Mouse (Mus musculus) kidney, adult 2 months (tissue): ENCODE measurements around the gene Mcm3. TPM values are rescaled to one million over a fixed set of nuclear protein-coding genes. Genes with fewer than 3 reads are reported as not detected.

Experiments
- DNase-seq: peaks from one replicate; pipeline ENCODE4 v3.0.0; 2021
- H3K27ac ChIP-seq: fragments of 200-500 bp; 2 replicates; pipeline ENCODE4 v1.5.1; 2012; ENCODE audit warnings: low read depth, low read length, control low read depth, inconsistent platforms; ENCODE audit not compliant: insufficient read depth
- H3K27me3 ChIP-seq: fragments of 200-500 bp; replicated peaks from 2 replicates; pipeline ENCODE4 v1.6.1; 2012; ENCODE audit warnings: mild to moderate bottlenecking, moderate library complexity, low read length, inconsistent platforms; ENCODE audit not compliant: control insufficient read depth, insufficient read depth
- H3K36me3 ChIP-seq: fragments of 200-500 bp; 2 replicates; pipeline ENCODE4 v1.6.1; 2012; ENCODE audit warnings: mild to moderate bottlenecking, moderate library complexity, low read length, inconsistent platforms; ENCODE audit not compliant: control insufficient read depth, insufficient read depth
- H3K4me1 ChIP-seq: fragments of 200-500 bp; 2 replicates; pipeline ENCODE4 v1.6.1; 2011; ENCODE audit warnings: low read length; ENCODE audit not compliant: control insufficient read depth, insufficient read depth
- H3K4me3 ChIP-seq: fragments of 200-500 bp; 2 replicates; pipeline ENCODE4 v1.5.1; 2011; ENCODE audit warnings: mild to moderate bottlenecking, low read depth, low read length, control low read depth; ENCODE audit not compliant: insufficient read depth
- CTCF ChIP-seq: fragments of 200-500 bp; conservative IDR thresholded peaks from 2 replicates; pipeline ENCODE4 v1.5.1; 2011; ENCODE audit warnings: low read depth, mild to moderate bottlenecking, control low read depth, low read length, moderate library complexity, mixed read lengths; ENCODE audit not compliant: insufficient read depth, insufficient read length
- POLR2A ChIP-seq: fragments of 200-500 bp; IDR thresholded peaks from one replicate; pipeline ENCODE4 v1.6.1; 2011; ENCODE audit warnings: low read depth, low read length, control low read depth
- WGBS: fragments of 180-500 bp; shearing (Covaris S2); methylation state at CpG from one replicate; pipeline ENCODE4 v1.1.7; 2018; 5-methylcytosine and 5-hydroxymethylcytosine counted together
- polyA plus RNA-seq: library from polyadenylated mRNA; depleted of rRNA; stranded (reverse); fragments of >200 nt; gene quantifications from 2 replicates; pipeline ENCODE4 v1.2.3, GENCODE M21; 2012; rRNA removed

The Mcm3 gene
- 3.3 and 5.6 TPM in 2 replicates for polyA plus RNA-seq

- H3K36me3 ChIP-seq: no peaks in the 10 kb centered on the region
- peak; percentile 98 for DNase-seq
- no peak within 1 kb of the TSS for H3K27ac ChIP-seq
- no peaks in the 10 kb centered on the region for H3K4me1 ChIP-seq
- H3K27me3 ChIP-seq: no peaks in the 10 kb centered on the region
- WGBS: under 1% methylated on average over 52 of the region's 52 CpGs
- peak within 1 kb of the TSS; percentile 79 for H3K4me3 ChIP-seq
- TF ChIP-seq POLR2A (no peak), CTCF (no peak)
These were observed at the start of gene Mcm3 for GRCm38 (mm10) chr1:20819771-20820605. Mcm3 (minus strand) TSS chr1:20820312.

DNA sequence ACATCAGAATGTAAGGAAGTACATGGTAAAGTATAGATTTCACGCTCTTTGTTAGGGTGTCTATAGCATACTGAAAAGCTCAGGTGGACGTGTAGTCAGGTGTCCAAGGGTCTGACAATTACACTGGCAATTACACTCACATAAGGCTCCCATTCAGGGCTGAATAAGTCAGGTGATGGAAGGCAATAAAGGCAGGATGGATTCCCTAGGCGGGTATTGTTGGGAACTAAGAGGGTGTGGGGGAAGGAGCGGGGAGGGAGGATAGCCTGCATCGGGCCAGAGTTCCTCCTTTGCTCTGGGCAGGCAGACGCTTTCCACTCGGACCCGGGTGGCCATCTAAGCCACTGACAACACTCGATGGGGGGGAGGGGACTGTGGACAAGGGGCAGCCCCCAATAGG lies 47.9 kb upstream of the Mcm3 start:
- DNase-seq: no peak
- TF ChIP-seq POLR2A (no peak), CTCF (no peak)
- no peak overlapping the region for H3K27ac ChIP-seq
- no peaks in the 10 kb centered on the region for H3K36me3 ChIP-seq
- H3K4me1 ChIP-seq: no peaks in the 10 kb centered on the region
- H3K27me3 ChIP-seq: no peaks in the 10 kb centered on the region
- WGBS: 51% methylated on average over 9 of the region's 9 CpGs
- H3K4me3 ChIP-seq: no peak overlapping the region

- TF ChIP-seq CTCF: no peak
- TF ChIP-seq POLR2A: no peak
- H3K27ac ChIP-seq: no peak overlapping the region
- no peaks in the 10 kb centered on the region for H3K36me3 ChIP-seq
- H3K4me1 ChIP-seq: no peaks in the 10 kb centered on the region
- no peak overlapping the region for H3K4me3 ChIP-seq
- H3K27me3 ChIP-seq: no peaks in the 10 kb centered on the region
- no peak for DNase-seq
- WGBS: 69% methylated on average over 8 of the region's 8 CpGs
These were observed 47.3 kb upstream of the Mcm3 start for GRCm38 (mm10) chr1:20867241-20867902.

- Histone ChIP-seq H3K4me3 (no peak overlapping the region), H3K36me3 (no peaks in the 10 kb centered on the region), H3K27ac (no peak overlapping the region), H3K27me3 (no peaks in the 10 kb centered on the region), H3K4me1 (no peaks in the 10 kb centered on the region)
- TF ChIP-seq POLR2A (no peak), CTCF (no peak)
- DNase-seq: no peak
- 23% methylated on average over 5 of the region's 5 CpGs for WGBS
These were observed 43.5 kb upstream of the Mcm3 start for GRCm38 (mm10) chr1:20863452-20864172.

- Histone ChIP-seq H3K4me3 (no peak overlapping the region), H3K27me3 (no peaks in the 10 kb centered on the region), H3K4me1 (no peaks in the 10 kb centered on the region), H3K36me3 (no peaks in the 10 kb centered on the region), H3K27ac (no peak overlapping the region)
- 84% methylated on average over 3 of the region's 3 CpGs for WGBS
- DNase-seq: no peak
- no peak for TF ChIP-seq POLR2A
- TF ChIP-seq CTCF: no peak
These were observed 41.8 kb upstream of the Mcm3 start for GRCm38 (mm10) chr1:20861865-20862264.

GRCm38 (mm10) chr1:20860775-20861174 lies 40.7 kb upstream of the Mcm3 start:
- Histone ChIP-seq H3K27ac (no peak overlapping the region), H3K4me1 (no peaks in the 10 kb centered on the region), H3K27me3 (no peaks in the 10 kb centered on the region), H3K36me3 (no peaks in the 10 kb centered on the region), H3K4me3 (no peak overlapping the region)
- 72% methylated on average over 3 of the region's 3 CpGs for WGBS
- no peak for TF ChIP-seq CTCF
- no peak for TF ChIP-seq POLR2A
- DNase-seq: no peak
